Mouse (Mus musculus) kidney, postnatal 0 days (tissue): ENCODE measurements around the gene Mageb18. TPM values are rescaled to one million over a fixed set of nuclear protein-coding genes. Genes with fewer than 3 reads are reported as not detected.
A peak's percentile ranks its signal among the peaks of the same experiment; 100 is the strongest.
"Not testable (repeated sequence)": the region's sequence is repeated elsewhere in the genome, so short reads cannot be mapped to it uniquely, and the experiment has no call there.

Source experiments
- ATAC-seq: fragments of 200-750 bp; cut with Nextera tagmentation; replicated peaks from 2 replicates; pipeline ENCODE4 v1.8.0; 2017; ENCODE audit warnings: low read depth, moderate number of reproducible peaks, moderate TSS enrichment, moderate library complexity; ENCODE audit not compliant: low FRiP score
- DNase-seq: peaks from one replicate; pipeline ENCODE4 v3.0.0-alpha.2; 2016; ENCODE audit warnings: low spot score
- H3K27ac ChIP-seq: fragments of 300-500 bp; sonication (generic); 2 replicates; pipeline ENCODE4 v1.5.1; 2014; ENCODE audit warnings: mild to moderate bottlenecking
- H3K27me3 ChIP-seq: fragments of 300-500 bp; sonication (generic); 2 replicates; pipeline ENCODE4 v1.6.1; 2014; ENCODE audit warnings: low read length, mixed read lengths; ENCODE audit not compliant: insufficient read depth
- H3K36me3 ChIP-seq: fragments of 300-500 bp; sonication (generic); 2 replicates; pipeline ENCODE4 v1.6.1; 2014; ENCODE audit warnings: low read length, mixed read lengths; ENCODE audit not compliant: insufficient read depth
- H3K4me1 ChIP-seq: fragments of 300-500 bp; sonication (generic); replicated peaks from 2 replicates; pipeline ENCODE4 v1.6.1; 2014; ENCODE audit warnings: antibody characterized with exemption, low read length, mixed read lengths; ENCODE audit not compliant: insufficient read depth
- H3K4me2 ChIP-seq: fragments of 300-500 bp; sonication (generic); 2 replicates; pipeline ENCODE4 v1.6.1; 2014; ENCODE audit warnings: mild to moderate bottlenecking, low read length, moderate library complexity, mixed read lengths
- H3K4me3 ChIP-seq: fragments of 300-500 bp; sonication (generic); replicated peaks from 2 replicates; pipeline ENCODE4 v1.5.1; 2014; ENCODE audit warnings: low read depth, low read length
- H3K9ac ChIP-seq: fragments of 300-500 bp; sonication (generic); 2 replicates; pipeline ENCODE4 v1.6.1; 2014; ENCODE audit warnings: low read depth, low read length
- H3K9me3 ChIP-seq: fragments of 300-500 bp; sonication (generic); replicated peaks from 2 replicates; pipeline ENCODE4 v1.6.1; 2016; ENCODE audit warnings: low read length, inconsistent platforms, mixed read lengths
- CTCF ChIP-seq: IDR thresholded peaks from 2 replicates; pipeline ENCODE4 v1.5.1; 2016; ENCODE audit warnings: antibody characterized with exemption, low read depth, mild to moderate bottlenecking, moderate library complexity
- WGBS: fragments of 180-500 bp; shearing (Covaris S2); extraction: QIAGEN DNeasy Blood & Tissue Kit; methylation state at CpG from one replicate; pipeline ENCODE4 v1.1.7; 2014; 5-methylcytosine and 5-hydroxymethylcytosine counted together
- polyA plus RNA-seq: library from polyadenylated mRNA; unstranded; fragments of >200 nt; fragmentation: Nextera tagmentation; extraction: Ambion mirVana; gene quantifications from 2 replicates; pipeline ENCODE4 v1.2.1, GENCODE M21; 2015

The Mageb18 gene
- polyA plus RNA-seq: not detected in 2 replicates

DNA sequence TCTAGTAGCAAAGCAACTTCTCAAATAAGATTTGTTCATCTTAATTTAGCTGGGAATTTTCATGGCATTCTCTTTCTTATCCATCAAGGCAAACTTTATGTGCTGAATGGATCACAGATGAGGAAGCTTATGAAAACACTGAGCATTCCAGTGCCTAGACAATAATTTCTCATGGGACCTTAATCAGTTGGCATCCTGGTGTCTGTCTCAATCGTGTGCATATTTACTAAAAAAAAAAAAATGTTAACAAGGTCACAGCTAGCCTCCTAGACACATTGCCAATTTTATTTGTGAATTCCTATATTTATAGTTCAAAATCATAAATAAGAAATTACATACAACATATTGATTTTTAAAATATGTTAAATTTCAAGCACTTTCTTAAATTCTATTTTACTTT is at the start of gene Mageb18:
TSS of gene Mageb18 (minus strand) at position 101 of the 400 bp plus-strand sequence.
- H3K27ac ChIP-seq: no peak within 1 kb of the TSS
- no peak for ATAC-seq

DNA sequence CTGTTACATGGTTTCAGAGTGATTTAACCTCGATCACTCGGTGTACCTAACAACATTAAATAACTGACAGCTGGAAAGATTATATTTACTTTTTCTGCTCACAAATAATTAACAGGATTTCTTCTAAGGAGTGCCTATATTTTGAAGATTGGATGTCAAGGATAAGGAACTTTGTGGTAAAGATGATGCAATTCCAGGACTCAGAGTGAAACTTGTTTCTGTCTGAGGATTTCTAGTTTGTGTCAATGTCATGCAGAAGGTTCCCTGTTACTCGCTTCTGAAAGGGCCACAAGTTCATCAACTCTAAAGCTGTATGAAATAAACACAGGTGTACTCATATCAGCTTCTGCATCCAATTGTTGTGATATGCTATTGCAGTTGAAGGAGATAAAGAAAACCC is 13.4 kb upstream of the Mageb18 start:
- Histone ChIP-seq H3K36me3 (no peaks in the 10 kb centered on the region), H3K9ac (no peak overlapping the region), H3K4me1 (no peaks in the 10 kb centered on the region), H3K4me2 (no peak overlapping the region), H3K4me3 (no peak overlapping the region), H3K27ac (no peak overlapping the region), H3K9me3 (no peaks in the 10 kb centered on the region), H3K27me3 (no peaks in the 10 kb centered on the region)
- no peak for TF ChIP-seq CTCF
- ATAC-seq (no peak), DNase-seq (no peak)
- WGBS: 81% methylated on average over 3 of the region's 3 CpGs

More for the DNA sequence above, at the start of gene Mageb18:
- Histone ChIP-seq H3K4me2 (no peak within 1 kb of the TSS), H3K9me3 (no peaks in the 10 kb centered on the region), H3K36me3 (no peaks in the 10 kb centered on the region), H3K4me1 (no peaks in the 10 kb centered on the region), H3K27me3 (no peaks in the 10 kb centered on the region), H3K4me3 (no peak within 1 kb of the TSS), H3K9ac (no peak within 1 kb of the TSS)
- no peak for TF ChIP-seq CTCF
- DNase-seq: no peak
- WGBS: 63% methylated on average over 1 of the region's 1 CpGs

DNA sequence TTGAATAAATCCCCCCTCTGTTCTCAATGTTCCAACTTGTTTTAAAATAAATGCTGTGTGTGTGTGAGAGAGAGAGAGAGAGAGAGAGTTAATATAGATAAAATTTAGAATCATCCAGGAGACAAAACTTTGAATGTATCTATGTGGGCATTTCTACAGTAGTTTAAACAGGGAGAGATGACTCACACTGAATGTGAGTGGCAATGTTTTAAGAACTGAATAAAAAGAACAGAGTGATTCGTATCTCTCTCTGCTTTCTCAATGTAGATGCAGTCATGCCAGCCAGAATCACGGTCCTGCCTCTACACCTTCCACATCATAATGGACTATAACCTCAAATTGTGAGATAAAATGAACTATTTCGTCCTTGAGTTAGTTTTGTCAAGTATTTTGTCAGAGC is 11.1 kb upstream of the Mageb18 start:
- Histone ChIP-seq H3K27me3 (no peaks in the 10 kb centered on the region), H3K9ac (no peak overlapping the region), H3K4me3 (no peak overlapping the region), H3K9me3 (no peaks in the 10 kb centered on the region), H3K4me1 (no peaks in the 10 kb centered on the region), H3K4me2 (no peak overlapping the region), H3K36me3 (no peaks in the 10 kb centered on the region), H3K27ac (no peak overlapping the region)
- no peak for DNase-seq
- ATAC-seq: no peak
- WGBS: 66% methylated on average over 3 of the region's 3 CpGs
- TF ChIP-seq CTCF: no peak

DNA sequence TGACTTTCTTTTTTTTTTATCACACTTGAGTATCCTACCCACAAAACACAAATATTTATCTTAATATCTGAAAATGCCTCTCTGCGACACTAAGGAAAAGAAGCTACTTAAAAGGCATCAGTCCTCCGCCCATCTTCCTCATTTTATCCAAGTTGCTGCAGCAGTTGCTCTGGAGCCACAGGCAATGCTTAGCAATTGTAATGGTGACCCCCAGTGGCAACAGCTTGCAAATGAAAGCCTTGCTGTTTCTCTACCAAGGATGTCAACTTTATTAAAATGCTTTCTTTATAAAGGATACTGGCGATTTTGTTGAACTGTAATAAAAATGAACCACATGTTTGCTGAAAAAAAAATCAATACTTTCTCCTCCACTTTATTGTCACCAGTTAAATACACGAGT is 2.0 kb downstream of the Mageb18 start:
- H3K4me2 ChIP-seq: no peak overlapping the region
- WGBS: 40% methylated on average over 4 of the region's 4 CpGs
- ATAC-seq (no peak), DNase-seq (peak; percentile 29)
- H3K27me3 ChIP-seq: no peaks in the 10 kb centered on the region
- H3K27ac ChIP-seq: no peak overlapping the region
- H3K9ac ChIP-seq: no peak overlapping the region
- H3K4me3 ChIP-seq: no peak overlapping the region
- H3K9me3 ChIP-seq: no peaks in the 10 kb centered on the region
- H3K4me1 ChIP-seq: no peaks in the 10 kb centered on the region
- TF ChIP-seq CTCF: peak; percentile 63
- no peaks in the 10 kb centered on the region for H3K36me3 ChIP-seq

DNA sequence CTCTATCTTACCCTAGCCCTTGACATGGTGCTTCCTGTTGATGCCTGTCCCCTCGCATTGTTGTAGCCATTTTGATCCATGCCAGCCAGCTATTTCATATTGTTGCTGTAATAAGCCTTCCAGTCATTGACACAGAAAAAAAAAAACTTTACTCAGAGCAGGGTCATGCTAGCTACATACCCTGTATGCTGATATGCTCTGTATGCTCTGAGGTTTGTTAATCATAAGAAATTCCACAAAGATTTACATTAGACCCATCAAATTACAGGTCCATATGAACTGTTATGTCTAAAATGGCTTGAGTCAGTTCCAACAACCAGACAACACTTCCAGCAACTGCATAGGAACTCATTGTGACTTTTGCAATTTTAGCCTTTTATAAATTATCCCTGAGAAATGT is 71.5 kb downstream of the Mageb18 start:
- no peak overlapping the region for H3K4me2 ChIP-seq
- H3K4me1 ChIP-seq: no peaks in the 10 kb centered on the region
- ATAC-seq (no peak), DNase-seq (no peak)
- no peaks in the 10 kb centered on the region for H3K36me3 ChIP-seq
- 85% methylated on average over 1 of the region's 1 CpGs for WGBS
- H3K4me3 ChIP-seq: no peak overlapping the region
- no peak overlapping the region for H3K27ac ChIP-seq
- H3K9ac ChIP-seq: no peak overlapping the region
- TF ChIP-seq CTCF: no peak
- H3K27me3 ChIP-seq: no peaks in the 10 kb centered on the region
- no peaks in the 10 kb centered on the region for H3K9me3 ChIP-seq

DNA sequence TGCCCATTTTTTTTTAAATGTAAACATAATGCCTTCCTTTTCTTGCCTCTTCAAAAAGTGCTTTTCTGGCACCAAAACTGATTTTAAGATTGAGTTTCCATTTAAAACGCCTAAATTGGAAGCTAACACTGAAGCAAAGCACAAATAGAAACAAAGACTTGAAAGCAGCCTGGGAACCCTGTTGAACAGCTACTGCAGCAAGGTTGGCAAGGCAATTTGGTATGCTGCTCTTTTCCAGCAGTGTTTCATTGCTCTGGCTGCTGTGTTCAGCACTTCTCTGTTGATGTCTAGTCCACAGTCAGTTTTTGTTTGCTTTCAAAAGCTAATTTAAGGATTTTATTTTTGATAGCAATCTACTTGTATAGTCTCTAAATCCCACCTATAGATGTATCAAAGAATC is 101.1 kb downstream of the Mageb18 start:
- ATAC-seq: no peak
- no peaks in the 10 kb centered on the region for H3K36me3 ChIP-seq
- H3K4me2 ChIP-seq: no peak overlapping the region
- H3K4me3 ChIP-seq: no peak overlapping the region
- no peak for TF ChIP-seq CTCF
- DNase-seq: no peak
- no peaks in the 10 kb centered on the region for H3K9me3 ChIP-seq
- no peak overlapping the region for H3K9ac ChIP-seq
- H3K27ac ChIP-seq: no peak overlapping the region
- WGBS: 39% methylated on average over 1 of the region's 1 CpGs
- H3K27me3 ChIP-seq: no peaks in the 10 kb centered on the region
- H3K4me1 ChIP-seq: no peaks in the 10 kb centered on the region

DNA sequence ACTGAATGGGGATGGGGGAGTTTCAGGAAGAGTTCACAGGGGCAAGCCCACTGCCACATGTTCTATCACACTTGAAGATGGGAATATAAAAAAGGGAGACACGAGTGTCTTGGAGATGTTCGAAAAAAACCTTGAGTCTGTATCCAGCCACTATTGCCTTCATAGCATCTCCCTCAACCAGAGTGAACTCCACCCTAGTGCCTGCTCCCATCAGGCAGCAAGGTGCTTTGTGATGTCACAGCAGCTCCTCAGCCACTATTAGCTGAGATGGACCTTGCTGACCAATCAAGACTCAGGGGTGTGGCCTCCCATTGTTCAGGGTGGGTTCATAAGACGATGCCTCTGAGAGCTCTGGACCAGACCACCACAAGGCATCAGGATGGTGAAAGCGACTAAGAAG is 109.7 kb downstream of the Mageb18 start, which contains the start of gene Gm5941:
TSS of gene Gm5941 (plus strand) at position 301 of the 400 bp plus-strand sequence.
- not testable (repeated sequence) for H3K27ac ChIP-seq, DNase-seq, H3K9me3 ChIP-seq, H3K36me3 ChIP-seq, H3K27me3 ChIP-seq, H3K9ac ChIP-seq, H3K4me2 ChIP-seq, H3K4me1 ChIP-seq, ATAC-seq, H3K4me3 ChIP-seq
- WGBS: 87% methylated on average over 4 of the region's 4 CpGs
